Mouse (Mus musculus) C2C12 (cell line): Measurements from ENCODE around the gene Slc25a41. TPM values are rescaled to one million over a fixed set of nuclear protein-coding genes. Genes with fewer than 3 reads are reported as not detected.
A peak's percentile ranks its signal among the peaks of the same experiment; 100 is the strongest.

Experiments
- H3K27me3 ChIP-seq: one replicate; pipeline ENCODE4 v1.6.1; 2011; ENCODE audit not compliant: control insufficient read depth, insufficient read depth, insufficient read length
- H3K36me3 ChIP-seq: one replicate; pipeline ENCODE4 v1.6.1; 2011; ENCODE audit not compliant: control insufficient read depth, insufficient read depth
- H3K4me3 ChIP-seq: one replicate; pipeline ENCODE4 v1.5.1; 2011; ENCODE audit warnings: mild to moderate bottlenecking, control low read depth; ENCODE audit not compliant: poor library complexity, insufficient read depth, severe bottlenecking
- H3K79me2 ChIP-seq: one replicate; pipeline ENCODE4 v1.6.1; 2011; ENCODE audit not compliant: control insufficient read depth, insufficient read depth
- H3K79me3 ChIP-seq: one replicate; pipeline ENCODE4 v1.6.1; 2011; ENCODE audit warnings: low read depth, control low read depth
- H3ac ChIP-seq: one replicate; pipeline ENCODE3; 2011; ENCODE audit warnings: low read depth; ENCODE audit not compliant: control insufficient read depth, insufficient read length
- CEBPB ChIP-seq: IDR thresholded peaks from one replicate; pipeline ENCODE4 v1.6.1; 2011; ENCODE audit warnings: low read depth, mild to moderate bottlenecking, control low read depth, moderate library complexity
- CTCF ChIP-seq: IDR thresholded peaks from one replicate; pipeline ENCODE4 v1.5.1; 2011; ENCODE audit not compliant: control insufficient read depth, insufficient read depth, insufficient read length
- FOSL1 ChIP-seq: IDR thresholded peaks from one replicate; pipeline ENCODE4 v1.8.0; 2011; ENCODE audit warnings: mild to moderate bottlenecking, low read length; ENCODE audit not compliant: poor library complexity, insufficient read depth, severe bottlenecking
- MAX ChIP-seq: IDR thresholded peaks from one replicate; pipeline ENCODE4 v1.6.1; 2011; ENCODE audit warnings: mild to moderate bottlenecking, control low read depth
- MYOD1 ChIP-seq: IDR thresholded peaks from one replicate; pipeline ENCODE4 v1.6.1; 2011; ENCODE audit warnings: low read depth; ENCODE audit not compliant: control insufficient read depth, insufficient read length
- MYOG ChIP-seq: IDR thresholded peaks from one replicate; pipeline ENCODE4 v1.6.1; 2011; ENCODE audit not compliant: control insufficient read depth, insufficient read length; ENCODE audit errors: extremely low read depth
- USF1 ChIP-seq: IDR thresholded peaks from one replicate; pipeline ENCODE4 v1.6.1; 2011; ENCODE audit warnings: low read depth, mild to moderate bottlenecking, control low read depth, moderate library complexity
- polyA plus RNA-seq: library from polyadenylated mRNA; unstranded; fragments of >200 nt; fragmentation: generic; extraction: Trizol; gene quantifications from one replicate; pipeline ENCODE4 v1.2.1, GENCODE M21; 2012; ENCODE audit warnings: missing spikeins

Slc25a41 gene
- polyA plus RNA-seq, 1 experiment, result not detected

DNA sequence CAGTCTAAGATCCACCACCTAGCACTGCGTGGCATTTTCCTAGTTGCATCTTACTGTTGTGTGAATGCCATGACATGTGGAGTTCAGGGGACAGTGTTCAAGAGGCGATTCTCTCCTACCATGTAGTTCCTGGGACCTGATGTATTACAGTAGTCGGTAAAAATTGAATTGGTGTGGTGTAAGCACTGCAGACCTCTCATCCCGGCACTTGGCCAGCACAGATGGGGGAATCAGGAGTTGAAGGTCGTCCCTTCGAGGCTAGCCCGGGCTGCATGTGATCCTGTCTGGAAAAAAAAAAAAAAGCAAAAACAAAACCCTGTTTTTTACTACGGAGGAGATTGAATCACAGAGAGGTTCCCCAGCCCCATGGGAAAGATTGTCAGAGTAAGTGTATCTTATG, 46.4 kb downstream of the Slc25a41 start:
- H3K36me3 ChIP-seq, result peaks cover 47% of the 10 kb centered on the region
- H3K4me3 ChIP-seq, result no peak overlapping the region
- no peak overlapping the region for H3ac ChIP-seq
- TF ChIP-seq CTCF, result no peak
- TF ChIP-seq MYOD1, result no peak
- no peak for TF ChIP-seq CEBPB
- no peak for TF ChIP-seq USF1
- no peak for TF ChIP-seq FOSL1
- no peak for TF ChIP-seq MYOG
- no peak for TF ChIP-seq MAX
- H3K79me2 ChIP-seq, result peaks cover 28% of the 10 kb centered on the region
- peaks cover 21% of the 10 kb centered on the region for H3K79me3 ChIP-seq
- no peaks in the 10 kb centered on the region for H3K27me3 ChIP-seq

GRCm38 (mm10) chr17:56990966-56991365, 50.5 kb downstream of the Slc25a41 start:
- Histone ChIP-seq H3K79me2 (peaks cover 28% of the 10 kb centered on the region), H3K36me3 (peaks cover 39% of the 10 kb centered on the region), H3K79me3 (peaks cover 19% of the 10 kb centered on the region), H3K27me3 (no peaks in the 10 kb centered on the region), H3K4me3 (peak overlapping the region; percentile 76), H3ac (peak overlapping the region; percentile 60)
- no peak for TF ChIP-seq FOSL1
- TF ChIP-seq USF1, result no peak
- TF ChIP-seq MYOD1, result no peak
- no peak for TF ChIP-seq CTCF
- no peak for TF ChIP-seq MYOG
- TF ChIP-seq MAX, result no peak
- no peak for TF ChIP-seq CEBPB

- TF ChIP-seq CTCF (no peak), MAX (no peak), FOSL1 (no peak), USF1 (peak; percentile 22), MYOD1 (no peak), MYOG (no peak)
- H3ac ChIP-seq, result peak within 1 kb of the TSS; percentile 81
Observed at GRCm38 (mm10) chr17:56990115-56990746, 51.2 kb downstream of the Slc25a41 start, which contains the start of gene Clpp. Gene Clpp, plus strand, starts transcription at chr17:56990305.

DNA sequence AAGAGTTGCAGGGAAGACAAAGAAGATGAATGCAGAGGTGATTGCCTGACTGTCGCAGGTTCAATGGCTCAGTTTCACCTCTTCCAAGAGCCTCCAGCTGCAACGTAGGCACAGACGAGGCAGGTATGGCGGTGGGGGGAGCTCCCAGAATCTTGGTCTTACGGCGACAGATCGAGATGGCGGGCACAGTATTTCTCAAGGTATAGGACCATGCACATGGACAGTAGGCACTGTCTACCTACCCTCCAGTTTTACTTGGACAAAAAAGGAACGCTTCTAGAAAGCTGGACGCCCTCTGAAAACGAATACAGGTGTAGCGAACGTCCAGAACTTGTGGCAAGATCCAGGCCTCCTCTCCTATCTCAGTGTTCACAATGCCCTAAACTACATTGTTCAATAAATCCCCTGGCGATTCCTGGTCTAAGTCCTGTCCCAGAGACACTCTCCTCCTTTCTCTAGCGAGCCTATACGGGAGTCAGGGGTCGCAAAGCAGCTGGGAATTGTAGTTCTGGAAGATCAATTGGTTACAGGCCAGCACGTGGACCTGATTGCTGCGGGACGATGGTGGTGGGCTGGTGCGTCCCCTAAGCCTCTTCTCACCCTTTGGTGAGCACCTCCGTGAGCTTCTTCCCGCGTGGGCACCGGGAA, 51.9 kb downstream of the Slc25a41 start:
- peaks cover 19% of the 10 kb centered on the region for H3K79me3 ChIP-seq
- H3ac ChIP-seq, result peak overlapping the region; percentile 57
- peak overlapping the region; percentile 76 for H3K4me3 ChIP-seq
- no peaks in the 10 kb centered on the region for H3K27me3 ChIP-seq
- peak; percentile 68 for TF ChIP-seq USF1
- TF ChIP-seq MYOG, result no peak
- peak; percentile 67 for TF ChIP-seq MAX
- peaks cover 26% of the 10 kb centered on the region for H3K36me3 ChIP-seq
- H3K79me2 ChIP-seq, result peaks cover 28% of the 10 kb centered on the region

More at GRCm38 (mm10) chr17:56990115-56990746, 51.2 kb downstream of the Slc25a41 start, which contains the start of gene Clpp:
- Histone ChIP-seq H3K36me3 (peaks cover 32% of the 10 kb centered on the region), H3K4me3 (peak within 1 kb of the TSS; percentile 76), H3K27me3 (no peaks in the 10 kb centered on the region), H3K79me2 (peaks cover 28% of the 10 kb centered on the region), H3K79me3 (peaks cover 19% of the 10 kb centered on the region)

- TF ChIP-seq CEBPB (no peak), MYOG (no peak), MYOD1 (no peak), FOSL1 (no peak), USF1 (no peak), MAX (no peak), CTCF (no peak)
- no peaks in the 10 kb centered on the region for H3K27me3 ChIP-seq
- no peak overlapping the region for H3K4me3 ChIP-seq
Observed at GRCm38 (mm10) chr17:56988921-56989430, 52.5 kb downstream of the Slc25a41 start.

More at GRCm38 (mm10) chr17:56988921-56989430, 52.5 kb downstream of the Slc25a41 start:
- H3K79me2 ChIP-seq, result peaks cover 28% of the 10 kb centered on the region
- no peak overlapping the region for H3ac ChIP-seq
- peaks cover 19% of the 10 kb centered on the region for H3K79me3 ChIP-seq
- H3K36me3 ChIP-seq, result peaks cover 21% of the 10 kb centered on the region
